Mouse (Mus musculus) forebrain, postnatal 0 days (tissue): ENCODE data around the gene Tm7sf2. TPM values are rescaled to one million over a fixed set of nuclear protein-coding genes. Genes with fewer than 3 reads are reported as not detected.

Source experiments
- ATAC-seq: fragments of 200-750 bp; cut with Nextera tagmentation; 2 replicates; pipeline ENCODE4 v1.8.0; 2017; ENCODE audit warnings: mild to moderate bottlenecking, moderate library complexity
- DNase-seq: peaks from one replicate; pipeline ENCODE4 v3.0.0-alpha.2; 2015
- H3K27ac ChIP-seq: fragments of 300-500 bp; sonication (generic); 2 replicates; pipeline ENCODE4 v1.5.1; 2014; ENCODE audit warnings: low read depth, mild to moderate bottlenecking, antibody characterized with exemption, low read length, moderate library complexity, mixed read lengths
- H3K27me3 ChIP-seq: fragments of 300-500 bp; sonication (generic); 2 replicates; pipeline ENCODE4 v1.6.1; 2014; ENCODE audit warnings: mild to moderate bottlenecking, low read length, mixed read lengths; ENCODE audit not compliant: insufficient read depth
- H3K36me3 ChIP-seq: fragments of 300-500 bp; sonication (generic); 2 replicates; pipeline ENCODE4 v1.6.1; 2014; ENCODE audit warnings: mild to moderate bottlenecking, moderate library complexity; ENCODE audit not compliant: insufficient read depth
- H3K4me1 ChIP-seq: fragments of 300-500 bp; sonication (generic); 2 replicates; pipeline ENCODE4 v1.6.1; 2014; ENCODE audit warnings: antibody characterized with exemption; ENCODE audit not compliant: insufficient read depth
- H3K4me2 ChIP-seq: fragments of 300-500 bp; sonication (generic); 2 replicates; pipeline ENCODE4 v1.6.1; 2014; ENCODE audit warnings: low read depth, mild to moderate bottlenecking, moderate library complexity
- H3K4me3 ChIP-seq: fragments of 300-500 bp; sonication (generic); 2 replicates; pipeline ENCODE4 v1.5.1; 2014; ENCODE audit warnings: low read depth, low read length, mixed read lengths
- H3K9ac ChIP-seq: fragments of 300-500 bp; sonication (generic); 2 replicates; pipeline ENCODE4 v1.6.1; 2014; ENCODE audit warnings: mild to moderate bottlenecking
- H3K9me3 ChIP-seq: fragments of 300-500 bp; sonication (generic); 2 replicates; pipeline ENCODE4 v1.6.1; 2016; ENCODE audit warnings: low read length
- CTCF ChIP-seq: sonication (generic); IDR thresholded peaks from 2 replicates; pipeline ENCODE4 v1.5.1; 2016; ENCODE audit warnings: antibody characterized with exemption, control low read depth, low read depth
- WGBS: fragments of 180-500 bp; shearing (Covaris S2); extraction: QIAGEN DNeasy Blood & Tissue Kit; methylation state at CpG from one replicate; pipeline ENCODE4 v1.1.7; 2014; 5-methylcytosine and 5-hydroxymethylcytosine counted together
- polyA plus RNA-seq: library from polyadenylated mRNA; unstranded; fragments of >200 nt; fragmentation: Nextera tagmentation; extraction: Ambion mirVana; gene quantifications from 2 replicates; pipeline ENCODE4 v1.2.1, GENCODE M21; 2015
- total RNA-seq: library from RNA; depleted of rRNA; stranded (reverse); fragments of >200 nt; gene quantifications from 2 replicates; pipeline ENCODE4 v1.2.3, GENCODE M21; 2014

The Tm7sf2 gene
- total and polyA plus RNA-seq, 2 experiments from 2014 or later = 43.3 to 70.6 TPM

- DNase-seq = no peak
- Histone ChIP-seq H3K27me3 (no peaks in the 10 kb centered on the region), H3K36me3 (no peaks in the 10 kb centered on the region), H3K27ac (no peak overlapping the region), H3K9ac (no peak overlapping the region), H3K9me3 (no peaks in the 10 kb centered on the region), H3K4me1 (peaks cover 5% of the 10 kb centered on the region; the same call in 1 of the 2 replicates), H3K4me3 (no peak overlapping the region), H3K4me2 (no peak overlapping the region)
- 84% methylated on average over 9 of the region's 9 CpGs for whole genome bisulfite sequencing
- ATAC-seq = no peak
- no peak for TF ChIP-seq CTCF
These were observed 25.9 kb downstream of the Tm7sf2 start for GRCm38 (mm10) chr19:6042293-6042692.

- no peak for TF ChIP-seq CTCF
- DNase-seq = no peak
- Histone ChIP-seq H3K4me1 (no peaks in the 10 kb centered on the region), H3K4me3 (no peak overlapping the region), H3K27ac (no peak overlapping the region), H3K9ac (no peak overlapping the region), H3K27me3 (no peaks in the 10 kb centered on the region), H3K4me2 (no peak overlapping the region), H3K36me3 (no peaks in the 10 kb centered on the region), H3K9me3 (no peaks in the 10 kb centered on the region)
- ATAC-seq = no peak
These were observed 28.2 kb downstream of the Tm7sf2 start for GRCm38 (mm10) chr19:6040002-6040401.

DNA sequence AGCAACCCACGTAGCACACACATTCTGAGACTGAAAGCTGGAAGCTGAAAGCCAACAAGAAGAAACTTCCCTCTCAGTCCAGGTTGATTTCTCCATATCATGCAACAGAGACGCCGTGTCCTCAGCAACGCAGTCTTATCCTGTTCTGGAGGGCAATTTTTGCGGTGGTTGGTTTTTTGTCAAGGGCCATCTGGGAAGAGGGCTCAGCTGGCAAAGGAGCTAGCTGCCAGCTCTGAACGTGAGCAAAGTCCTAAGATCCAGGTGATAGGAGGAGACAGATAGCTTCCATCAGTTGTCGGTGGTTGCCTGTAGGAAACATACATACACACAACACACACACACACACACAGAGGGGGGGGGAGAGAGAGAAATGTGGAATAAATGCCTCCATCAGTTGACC is 29.8 kb downstream of the Tm7sf2 start:
- H3K9ac ChIP-seq = no peak overlapping the region
- ATAC-seq (no peak), DNase-seq (no peak)
- no peaks in the 10 kb centered on the region for H3K36me3 ChIP-seq
- H3K4me3 ChIP-seq = no peak overlapping the region
- no peak overlapping the region for H3K27ac ChIP-seq
- no peaks in the 10 kb centered on the region for H3K27me3 ChIP-seq
- 76% methylated on average over 7 of the region's 7 CpGs for WGBS
- H3K4me2 ChIP-seq = no peak overlapping the region
- no peaks in the 10 kb centered on the region for H3K4me1 ChIP-seq
- H3K9me3 ChIP-seq = no peaks in the 10 kb centered on the region
- no peak for TF ChIP-seq CTCF

DNA sequence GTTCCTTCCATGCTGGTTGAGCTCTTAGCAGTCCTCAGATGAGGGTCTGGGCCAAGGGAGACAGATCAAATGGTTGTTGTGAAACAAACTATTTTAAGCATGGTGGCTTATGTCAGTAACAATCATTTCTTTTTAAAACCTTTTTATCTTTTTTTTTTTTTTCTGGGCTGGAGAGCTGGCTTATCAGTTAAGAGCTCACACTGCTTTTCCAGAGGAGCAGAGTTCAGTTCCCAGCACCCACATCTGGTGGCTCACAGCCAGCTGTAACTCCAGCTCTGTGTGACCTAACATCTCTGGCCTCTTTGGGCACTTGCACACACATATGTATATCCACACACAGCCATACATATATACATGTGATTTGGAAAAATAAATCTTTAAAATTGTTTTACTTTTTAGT is 30.5 kb downstream of the Tm7sf2 start:
- Histone ChIP-seq H3K4me2 (no peak overlapping the region), H3K9ac (no peak overlapping the region), H3K9me3 (no peaks in the 10 kb centered on the region), H3K27ac (no peak overlapping the region), H3K27me3 (no peaks in the 10 kb centered on the region), H3K4me1 (no peaks in the 10 kb centered on the region), H3K4me3 (no peak overlapping the region), H3K36me3 (no peaks in the 10 kb centered on the region)
- DNase-seq = no peak
- TF ChIP-seq CTCF = no peak
- ATAC-seq = no peak

DNA sequence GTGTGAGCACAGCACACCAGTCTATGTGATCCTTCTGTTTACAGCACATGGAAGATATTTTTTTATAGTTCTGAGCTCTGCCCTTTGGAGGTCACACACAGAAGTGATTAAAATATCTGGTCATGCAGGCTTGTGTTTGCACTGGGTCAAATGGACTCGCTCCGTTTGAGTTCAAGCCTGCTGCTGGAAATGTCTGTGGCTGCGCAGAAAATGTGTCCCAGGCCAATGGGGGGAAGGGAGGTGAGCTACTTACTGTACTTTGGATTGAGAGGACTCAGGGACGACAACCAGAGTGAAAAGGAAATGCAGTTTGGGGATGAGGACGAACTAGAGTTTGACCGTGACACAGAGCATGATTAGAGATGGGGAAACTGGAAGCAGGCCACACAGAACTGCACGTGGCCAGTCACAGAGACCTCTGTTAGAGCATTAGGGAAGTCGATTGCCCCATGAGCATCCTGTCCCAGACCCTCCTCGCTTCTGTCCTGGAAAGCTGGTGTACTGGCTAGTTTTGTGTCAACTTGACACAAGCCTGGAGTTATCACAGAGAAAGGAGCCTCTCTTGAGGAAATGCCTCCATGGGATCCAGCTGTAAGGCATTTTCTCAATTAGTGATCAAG is 32.1 kb downstream of the Tm7sf2 start:
- H3K27me3 ChIP-seq = no peaks in the 10 kb centered on the region
- no peak overlapping the region for H3K4me2 ChIP-seq
- WGBS = 83% methylated on average over 9 of the region's 9 CpGs
- DNase-seq = no peak
- no peak for TF ChIP-seq CTCF
- H3K9ac ChIP-seq = no peak overlapping the region
- no peak overlapping the region for H3K4me3 ChIP-seq
- no peaks in the 10 kb centered on the region for H3K4me1 ChIP-seq
- H3K27ac ChIP-seq = no peak overlapping the region
- H3K9me3 ChIP-seq = no peaks in the 10 kb centered on the region
- H3K36me3 ChIP-seq = no peaks in the 10 kb centered on the region
- no peak for ATAC-seq

GRCm38 (mm10) chr19:6030520-6031280 is 37.5 kb downstream of the Tm7sf2 start:
- WGBS = 78% methylated on average over 14 of the region's 14 CpGs

GRCm38 (mm10) chr19:6029426-6029825 is 38.7 kb downstream of the Tm7sf2 start:
- no peak overlapping the region for H3K4me2 ChIP-seq
- no peaks in the 10 kb centered on the region for H3K4me1 ChIP-seq
- no peak overlapping the region for H3K27ac ChIP-seq
- H3K9me3 ChIP-seq = no peaks in the 10 kb centered on the region
- H3K4me3 ChIP-seq = no peak overlapping the region
- WGBS = 81% methylated on average over 9 of the region's 9 CpGs
- no peak for DNase-seq
- no peaks in the 10 kb centered on the region for H3K27me3 ChIP-seq
- no peak overlapping the region for H3K9ac ChIP-seq
- TF ChIP-seq CTCF = no peak
- no peak for ATAC-seq
- H3K36me3 ChIP-seq = no peaks in the 10 kb centered on the region

More at GRCm38 (mm10) chr19:6030520-6031280, 37.5 kb downstream of the Tm7sf2 start:
- Histone ChIP-seq H3K9ac (no peak overlapping the region), H3K4me3 (no peak overlapping the region), H3K27ac (no peak overlapping the region), H3K36me3 (no peaks in the 10 kb centered on the region), H3K4me2 (no peak overlapping the region), H3K27me3 (no peaks in the 10 kb centered on the region), H3K9me3 (no peaks in the 10 kb centered on the region), H3K4me1 (no peaks in the 10 kb centered on the region)
- ATAC-seq (no peak), DNase-seq (no peak)
- TF ChIP-seq CTCF = no peak
